Mouse (Mus musculus): ENCODE results near the gene Atcay.

DNA sequence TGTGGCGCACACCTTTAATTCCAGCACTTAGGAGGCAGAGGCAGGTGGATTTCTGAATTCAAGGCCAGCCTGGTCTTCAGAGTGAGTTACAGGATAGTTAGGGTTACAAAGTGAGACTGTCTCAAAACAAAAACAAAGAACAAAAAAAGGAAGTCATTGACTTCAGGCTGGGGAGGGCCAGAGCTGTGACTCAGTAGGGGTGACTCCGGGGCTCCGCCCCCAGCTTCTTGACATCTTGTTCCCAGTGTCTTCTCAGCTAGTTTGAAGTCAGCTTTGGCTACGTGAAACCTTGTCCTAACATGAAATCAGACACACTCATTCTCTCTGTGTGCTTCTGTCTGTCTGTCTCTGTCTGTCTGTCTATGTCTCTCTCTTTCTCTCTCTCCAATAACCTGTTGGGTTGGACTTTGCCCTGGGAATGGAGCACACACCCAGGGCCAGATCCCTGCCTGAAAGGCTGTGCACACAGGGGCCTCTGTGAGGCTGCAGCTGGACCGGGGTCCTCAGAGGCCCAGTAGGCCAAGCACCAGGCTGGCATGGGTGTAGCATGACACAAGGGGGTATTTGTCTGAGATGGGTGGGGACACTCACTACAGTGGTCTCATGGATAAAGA is 9.1 kb downstream of the Atcay start:
- TF ChIP-seq CTCF (conservative IDR thresholded peaks at IDR 0.05; ENCODE audit: insufficient read depth, insufficient read length, low read depth, low read length) (no peak), POLR2A (IDR thresholded peaks at IDR 0.05; ENCODE audit: low read depth, low read length) (no peak)

Measured in kidney, adult 2 months (tissue).